Mouse (Mus musculus) testis, adult 2 months (tissue): ENCODE measurements at regions not wholly inside any gene's neighbourhood (a gene's known extent, or its start where the extent isn't known, plus 50 kb on each side); places are given as distances from the start of the nearest gene placed in this dataset.

Experiments
- H3K27ac ChIP-seq: fragments of 200-500 bp; 2 replicates; pipeline ENCODE4 v1.5.1; 2012; ENCODE audit warnings: low read depth, low read length; ENCODE audit not compliant: control insufficient read depth, insufficient read depth
- H3K27me3 ChIP-seq: fragments of 200-500 bp; 2 replicates; pipeline ENCODE4 v1.6.1; 2012; ENCODE audit warnings: mild to moderate bottlenecking, low read length, moderate library complexity; ENCODE audit not compliant: control insufficient read depth, insufficient read depth
- H3K36me3 ChIP-seq: fragments of 200-500 bp; 2 replicates; pipeline ENCODE4 v1.6.1; 2012; ENCODE audit warnings: mild to moderate bottlenecking, low read length; ENCODE audit not compliant: control insufficient read depth, insufficient read depth
- H3K4me1 ChIP-seq: fragments of 200-500 bp; 2 replicates; pipeline ENCODE4 v1.6.1; 2012; ENCODE audit warnings: low read length; ENCODE audit not compliant: control insufficient read depth, insufficient read depth
- H3K4me3 ChIP-seq: fragments of 200-500 bp; 2 replicates; pipeline ENCODE4 v1.5.1; 2012; ENCODE audit warnings: low read depth, mild to moderate bottlenecking, low read length, moderate library complexity, mixed read lengths; ENCODE audit not compliant: control insufficient read depth
- CTCF ChIP-seq: fragments of 200-500 bp; IDR thresholded peaks from 2 replicates; pipeline ENCODE4 v1.5.1; 2012; ENCODE audit warnings: low read depth, mild to moderate bottlenecking, inconsistent platforms, low read length, moderate library complexity; ENCODE audit not compliant: control insufficient read depth, insufficient read depth, insufficient replicate concordance
- POLR2A ChIP-seq: fragments of 200-500 bp; IDR thresholded peaks from 2 replicates; pipeline ENCODE4 v1.6.1; 2012; ENCODE audit warnings: low read depth, mild to moderate bottlenecking, inconsistent platforms, low read length, moderate library complexity; ENCODE audit not compliant: control insufficient read depth

DNA sequence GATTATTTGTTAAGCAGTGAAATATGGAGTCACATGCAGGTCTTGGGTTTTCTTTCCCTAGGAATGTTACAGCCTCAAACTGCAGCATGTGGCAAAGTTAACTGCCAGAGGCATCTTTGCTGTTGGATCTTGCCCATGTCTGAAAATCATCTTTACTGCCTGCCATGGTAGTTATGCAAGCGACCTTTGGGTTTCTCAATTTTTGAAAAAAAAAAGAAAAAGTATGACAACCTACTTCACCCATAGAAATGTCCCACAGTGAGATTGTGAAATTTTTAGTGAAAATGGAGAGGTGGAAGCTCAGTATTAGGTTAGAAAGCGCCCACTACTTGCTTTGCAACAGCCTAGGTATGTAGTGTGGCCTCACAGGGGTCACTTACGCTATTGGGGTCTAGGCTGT, 274.2 kb downstream of the Bcl11a start:
- H3K4me1 ChIP-seq = no peaks in the 10 kb centered on the region
- no peaks in the 10 kb centered on the region for H3K36me3 ChIP-seq
- no peak for TF ChIP-seq CTCF
- no peak overlapping the region for H3K27ac ChIP-seq
- H3K27me3 ChIP-seq = no peaks in the 10 kb centered on the region
- H3K4me3 ChIP-seq = no peak overlapping the region

GRCm38 (mm10) chr11:24353056-24353455, 275.2 kb downstream of the Bcl11a start:
- H3K4me1 ChIP-seq = no peaks in the 10 kb centered on the region
- no peak for TF ChIP-seq CTCF
- TF ChIP-seq POLR2A = no peak
- H3K36me3 ChIP-seq = no peaks in the 10 kb centered on the region
- no peak overlapping the region for H3K4me3 ChIP-seq
- no peak overlapping the region for H3K27ac ChIP-seq
- no peaks in the 10 kb centered on the region for H3K27me3 ChIP-seq

DNA sequence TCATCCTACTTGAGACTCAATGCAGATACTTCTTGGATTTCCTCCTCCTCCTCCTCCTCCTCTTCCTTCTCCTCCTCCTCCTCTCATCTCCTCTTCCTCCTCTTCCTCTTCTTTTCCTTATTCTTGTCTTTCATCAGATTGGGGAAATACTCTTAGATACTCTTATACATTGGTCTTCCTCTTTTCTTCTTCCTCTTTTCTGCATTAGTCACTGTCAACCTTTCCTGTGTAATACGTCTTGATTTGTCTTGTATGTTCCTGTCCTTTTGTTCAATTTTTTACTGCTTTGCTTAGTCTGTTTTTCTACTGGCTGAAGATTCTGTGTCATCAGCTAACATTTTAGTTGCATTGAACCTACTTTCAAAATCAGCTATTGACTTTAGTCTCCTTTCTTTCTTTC, 279.5 kb downstream of the Bcl11a start:
- no peaks in the 10 kb centered on the region for H3K36me3 ChIP-seq
- no peaks in the 10 kb centered on the region for H3K4me1 ChIP-seq
- TF ChIP-seq POLR2A (no peak), CTCF (no peak)
- H3K4me3 ChIP-seq = no peak overlapping the region
- no peaks in the 10 kb centered on the region for H3K27me3 ChIP-seq
- H3K27ac ChIP-seq = no peak overlapping the region

DNA sequence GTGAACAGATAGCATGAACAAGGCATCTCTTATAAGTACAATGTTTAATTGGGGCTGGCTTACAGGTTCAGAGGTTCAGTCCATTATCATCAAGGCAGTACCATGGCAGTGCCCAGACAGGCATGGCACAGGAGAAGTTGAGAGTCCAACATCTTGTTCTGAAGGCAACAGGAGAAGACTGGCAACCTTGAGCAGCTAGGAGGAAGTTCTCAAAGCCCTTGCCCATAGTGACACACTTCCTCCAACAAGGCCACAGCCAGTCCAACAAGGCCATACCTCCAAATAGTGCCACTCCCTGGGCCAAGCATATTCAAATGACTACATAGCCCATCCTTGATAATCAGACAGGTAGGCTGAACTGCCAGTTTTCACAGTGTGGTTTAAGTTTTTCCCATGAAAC, 281.2 kb downstream of the Bcl11a start:
- Histone ChIP-seq H3K27me3 (no peaks in the 10 kb centered on the region), H3K36me3 (no peaks in the 10 kb centered on the region), H3K4me3 (no peak overlapping the region), H3K27ac (no peak overlapping the region), H3K4me1 (no peaks in the 10 kb centered on the region)
- no peak for TF ChIP-seq CTCF
- no peak for TF ChIP-seq POLR2A

- Histone ChIP-seq H3K27ac (no peak overlapping the region), H3K36me3 (no peaks in the 10 kb centered on the region), H3K4me3 (no peak overlapping the region), H3K4me1 (no peaks in the 10 kb centered on the region), H3K27me3 (no peaks in the 10 kb centered on the region)
- no peak for TF ChIP-seq CTCF
- TF ChIP-seq POLR2A = no peak
These were observed 284.3 kb downstream of the Bcl11a start for GRCm38 (mm10) chr11:24361998-24362687.

GRCm38 (mm10) chr11:24362688-24363035, 284.8 kb downstream of the Bcl11a start:
- no peak overlapping the region for H3K4me3 ChIP-seq
- H3K36me3 ChIP-seq = no peaks in the 10 kb centered on the region
- H3K27ac ChIP-seq = no peak overlapping the region

DNA sequence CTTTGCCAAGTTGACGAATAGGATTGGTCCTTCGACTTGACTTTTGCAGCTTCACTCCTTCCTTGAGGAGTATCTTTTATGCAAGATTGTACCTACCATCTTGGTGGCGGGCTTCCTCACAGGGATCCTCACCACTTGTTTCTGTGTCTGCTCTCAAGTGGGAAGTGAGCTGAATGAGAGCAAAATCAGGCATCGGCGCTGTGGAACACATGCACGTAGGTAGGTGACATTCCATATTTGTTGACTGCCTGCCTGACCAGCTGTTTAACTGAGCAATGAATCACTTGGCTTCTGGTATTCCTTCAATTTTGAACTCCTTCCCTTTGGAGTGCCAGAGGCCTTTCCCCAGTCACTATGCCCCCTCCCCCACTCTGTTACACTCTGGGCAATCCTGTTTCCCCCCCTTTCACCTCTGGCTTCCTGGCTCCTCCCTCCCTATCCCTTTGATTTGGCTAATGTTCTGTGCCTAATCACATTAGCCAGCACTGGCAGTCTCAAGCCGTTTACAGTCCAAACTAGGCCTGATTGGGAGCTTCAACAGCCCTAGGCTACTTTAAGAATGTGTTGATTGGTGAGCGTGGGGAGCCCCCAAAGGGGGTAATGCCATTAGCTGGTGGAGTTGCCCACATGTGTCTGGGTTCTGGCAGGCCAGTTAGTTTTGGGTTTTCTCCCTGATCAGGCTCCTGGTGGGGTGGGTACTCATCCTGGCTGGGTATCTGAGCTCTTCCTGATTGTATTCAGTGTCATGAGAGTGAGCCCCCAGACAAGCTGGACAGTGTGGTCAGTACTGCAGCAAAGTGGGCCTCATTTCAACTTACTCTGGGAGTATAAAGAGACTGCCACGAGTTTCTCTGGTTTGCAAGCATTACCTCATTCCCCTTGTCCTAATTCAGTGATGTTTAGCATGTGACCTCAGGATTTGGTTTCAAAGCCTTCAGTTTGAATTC, 285.8 kb downstream of the Bcl11a start:
- no peak for TF ChIP-seq POLR2A
- no peak for TF ChIP-seq CTCF
- H3K4me3 ChIP-seq = no peak overlapping the region
- H3K27ac ChIP-seq = no peak overlapping the region
- no peaks in the 10 kb centered on the region for H3K27me3 ChIP-seq
- no peaks in the 10 kb centered on the region for H3K36me3 ChIP-seq
- no peaks in the 10 kb centered on the region for H3K4me1 ChIP-seq

More at GRCm38 (mm10) chr11:24362688-24363035, 284.8 kb downstream of the Bcl11a start:
- no peaks in the 10 kb centered on the region for H3K4me1 ChIP-seq
- H3K27me3 ChIP-seq = no peaks in the 10 kb centered on the region
- no peak for TF ChIP-seq POLR2A
- no peak for TF ChIP-seq CTCF
